Mouse (Mus musculus): Measurements from ENCODE around the gene Olfr666. TPM values are rescaled to one million over a fixed set of nuclear protein-coding genes. Genes with fewer than 3 reads are reported as not detected.

Olfr666 gene
- polyA plus RNA-seq, 1 experiment from 2014 or later, result not detected

Other genes starting within 250 kb of the Olfr666 start
- gene Olfr658, start 248.6 kb downstream of the Olfr666 start, polyA plus RNA-seq (2015; fragmentation: Nextera tagmentation; extraction: Ambion mirVana), result not detected in 2 replicates
- not detected in 2 replicates for gene Olfr659, start 229.2 kb downstream of the Olfr666 start, polyA plus RNA-seq (2015; fragmentation: Nextera tagmentation; extraction: Ambion mirVana)
- not detected in 2 replicates for gene Olfr661, start 209.5 kb downstream of the Olfr666 start, polyA plus RNA-seq (2015; fragmentation: Nextera tagmentation; extraction: Ambion mirVana)
- gene Usp17le, start 118.5 kb downstream of the Olfr666 start, polyA plus RNA-seq (2015; fragmentation: Nextera tagmentation; extraction: Ambion mirVana), result not detected in 2 replicates
- not detected in 2 replicates for gene Usp17lb, start 53.3 kb downstream of the Olfr666 start, polyA plus RNA-seq (2015; fragmentation: Nextera tagmentation; extraction: Ambion mirVana)
- gene Usp17la, start 38.9 kb downstream of the Olfr666 start, polyA plus RNA-seq (2015; fragmentation: Nextera tagmentation; extraction: Ambion mirVana), result not detected in 2 replicates
- gene Olfr665, start 17.9 kb downstream of the Olfr666 start, polyA plus RNA-seq (2015; fragmentation: Nextera tagmentation; extraction: Ambion mirVana), result not detected in 2 replicates
- not detected in 2 replicates for gene Olfr667, start 25.5 kb upstream of the Olfr666 start, polyA plus RNA-seq (2015; fragmentation: Nextera tagmentation; extraction: Ambion mirVana)
- gene Olfr668, start 32.1 kb upstream of the Olfr666 start, polyA plus RNA-seq (2015; fragmentation: Nextera tagmentation; extraction: Ambion mirVana), result not detected in 2 replicates
- not detected in 2 replicates for gene Olfr669, start 38.3 kb upstream of the Olfr666 start, polyA plus RNA-seq (2015; fragmentation: Nextera tagmentation; extraction: Ambion mirVana)
- not detected in 2 replicates for gene Olfr670, start 66.7 kb upstream of the Olfr666 start, polyA plus RNA-seq (2015; fragmentation: Nextera tagmentation; extraction: Ambion mirVana)
- gene Olfr671, start 83.2 kb upstream of the Olfr666 start, polyA plus RNA-seq (2015; fragmentation: Nextera tagmentation; extraction: Ambion mirVana), result not detected in 2 replicates
- not detected in 2 replicates for gene Olfr672, start 106.1 kb upstream of the Olfr666 start, polyA plus RNA-seq (2015; fragmentation: Nextera tagmentation; extraction: Ambion mirVana)
- gene Olfr675, start 132.5 kb upstream of the Olfr666 start, polyA plus RNA-seq (2015; fragmentation: Nextera tagmentation; extraction: Ambion mirVana), result not detected in 2 replicates
- not detected in 2 replicates for gene Olfr676, start 136.7 kb upstream of the Olfr666 start, polyA plus RNA-seq (2015; fragmentation: Nextera tagmentation; extraction: Ambion mirVana)
- gene Olfr677, start 155.4 kb upstream of the Olfr666 start, polyA plus RNA-seq (2015; fragmentation: Nextera tagmentation; extraction: Ambion mirVana), result not detected in 2 replicates
- not detected in 2 replicates for gene Olfr678, start 168.5 kb upstream of the Olfr666 start, polyA plus RNA-seq (2015; fragmentation: Nextera tagmentation; extraction: Ambion mirVana)
- not detected in 2 replicates for gene Olfr679, start 185.3 kb upstream of the Olfr666 start, polyA plus RNA-seq (2015; fragmentation: Nextera tagmentation; extraction: Ambion mirVana)
- not detected in 2 replicates for gene Olfr680-ps1, start 196.9 kb upstream of the Olfr666 start, polyA plus RNA-seq (2015; fragmentation: Nextera tagmentation; extraction: Ambion mirVana)
- not detected in 2 replicates for gene Olfr681, start 220.9 kb upstream of the Olfr666 start, polyA plus RNA-seq (2015; fragmentation: Nextera tagmentation; extraction: Ambion mirVana)